Mouse (Mus musculus): ENCODE measurements around the gene Glg1. TPM values are rescaled to one million over a fixed set of nuclear protein-coding genes. Genes with fewer than 3 reads are reported as not detected.

Gene Glg1
- total and polyA plus RNA-seq, 3 experiments, result 40.1 to 98.0 (median 85.0) TPM

GRCm38 (mm10) chr8:111211180-111211579 lies 47.8 kb downstream of the Glg1 start:
- Histone ChIP-seq H3K27me3 (ENCODE audit: control insufficient read depth, insufficient read depth, low read length) (no peaks in the 10 kb centered on the region), H3K9ac (ENCODE audit: low read depth, low read length) (no peak overlapping the region), H3K4me1 (ENCODE audit: control insufficient read depth, insufficient read depth, low read length) (peaks cover 9% of the 10 kb centered on the region), H3K27ac (no peak overlapping the region), H3K36me3 (ENCODE audit: control insufficient read depth, insufficient read depth, low read length) (peaks cover 16% of the 10 kb centered on the region), H3K79me2 (replicated peaks; ENCODE audit: control insufficient read depth, insufficient read depth, low read length) (no peaks in the 10 kb centered on the region; the same call in 1 of the 2 replicates), H3K4me3 (no peak overlapping the region)
- intact Hi-C loops (cut with DNase I), result no loop called here
- no peak for DNase-seq
- 79% methylated on average over 2 of the region's 2 CpGs for WGBS
- no peak for TF ChIP-seq POLR2A (IDR thresholded peaks at IDR 0.05; ENCODE audit: insufficient read depth, low read depth, low read length)
- no peak for TF ChIP-seq EP300 (IDR thresholded peaks at IDR 0.05; ENCODE audit: insufficient read depth, low read depth, low read length)
- no peak for TF ChIP-seq CTCF (IDR thresholded peaks at IDR 0.05)

GRCm38 (mm10) chr8:111209874-111210273 lies 49.1 kb downstream of the Glg1 start:
- Histone ChIP-seq H3K9ac (ENCODE audit: low read depth, low read length) (no peak overlapping the region), H3K4me1 (ENCODE audit: control insufficient read depth, insufficient read depth, low read length) (peaks cover 9% of the 10 kb centered on the region), H3K4me3 (no peak overlapping the region), H3K27me3 (ENCODE audit: control insufficient read depth, insufficient read depth, low read length) (no peaks in the 10 kb centered on the region), H3K36me3 (ENCODE audit: control insufficient read depth, insufficient read depth, low read length) (peaks cover 19% of the 10 kb centered on the region), H3K27ac (no peak overlapping the region), H3K79me2 (replicated peaks; ENCODE audit: control insufficient read depth, insufficient read depth, low read length) (no peaks in the 10 kb centered on the region; the same call in 1 of the 2 replicates)
- intact Hi-C loops (cut with DNase I), result loop anchor here (5.0 kb wide), 1 partner anchor 37 kb away; no protein-coding TSS in a partner anchor
- TF ChIP-seq POLR2A (IDR thresholded peaks at IDR 0.05; ENCODE audit: insufficient read depth, low read depth, low read length) (no peak), CTCF (IDR thresholded peaks at IDR 0.05) (peak; percentile 22), EP300 (IDR thresholded peaks at IDR 0.05; ENCODE audit: insufficient read depth, low read depth, low read length) (no peak)
- DNase-seq, result no peak

GRCm38 (mm10) chr8:111206321-111206720 lies 52.7 kb downstream of the Glg1 start:
- peaks cover 9% of the 10 kb centered on the region for H3K4me1 ChIP-seq (ENCODE audit: control insufficient read depth, insufficient read depth, low read length)
- no peak overlapping the region for H3K4me3 ChIP-seq
- H3K27ac ChIP-seq, result peak overlapping the region; percentile 45
- no peak overlapping the region for H3K9ac ChIP-seq (ENCODE audit: low read depth, low read length)
- intact Hi-C loops (cut with DNase I), result loop anchor here (5.0 kb wide), 1 partner anchor 41 kb away; no protein-coding TSS in a partner anchor
- H3K27me3 ChIP-seq (ENCODE audit: control insufficient read depth, insufficient read depth, low read length), result no peaks in the 10 kb centered on the region
- no peak for DNase-seq
- 69% methylated on average over 6 of the region's 6 CpGs for WGBS
- H3K36me3 ChIP-seq (ENCODE audit: control insufficient read depth, insufficient read depth, low read length), result peaks cover 19% of the 10 kb centered on the region
- TF ChIP-seq CTCF (IDR thresholded peaks at IDR 0.05), result no peak
- TF ChIP-seq EP300 (IDR thresholded peaks at IDR 0.05; ENCODE audit: insufficient read depth, low read depth, low read length), result no peak
- no peak for TF ChIP-seq POLR2A (IDR thresholded peaks at IDR 0.05; ENCODE audit: insufficient read depth, low read depth, low read length)
- no peaks in the 10 kb centered on the region; the same call in 1 of the 2 replicates for H3K79me2 ChIP-seq (replicated peaks; ENCODE audit: control insufficient read depth, insufficient read depth, low read length)

GRCm38 (mm10) chr8:111205033-111205432 lies 54.0 kb downstream of the Glg1 start:
- H3K27ac ChIP-seq, result no peak overlapping the region
- H3K27me3 ChIP-seq (ENCODE audit: control insufficient read depth, insufficient read depth, low read length), result no peaks in the 10 kb centered on the region
- intact Hi-C loops (cut with DNase I), result loop anchor here (5.0 kb wide), 1 partner anchor 42 kb away; no protein-coding TSS in a partner anchor
- no peak for TF ChIP-seq CTCF (IDR thresholded peaks at IDR 0.05)
- TF ChIP-seq EP300 (IDR thresholded peaks at IDR 0.05; ENCODE audit: insufficient read depth, low read depth, low read length), result no peak
- no peak for TF ChIP-seq POLR2A (IDR thresholded peaks at IDR 0.05; ENCODE audit: insufficient read depth, low read depth, low read length)
- H3K36me3 ChIP-seq (ENCODE audit: control insufficient read depth, insufficient read depth, low read length), result peaks cover 11% of the 10 kb centered on the region; the same call in 1 of the 2 replicates
- H3K4me1 ChIP-seq (ENCODE audit: control insufficient read depth, insufficient read depth, low read length), result peaks cover 4% of the 10 kb centered on the region
- no peak for DNase-seq
- H3K4me3 ChIP-seq, result no peak overlapping the region
- no peaks in the 10 kb centered on the region; the same call in 1 of the 2 replicates for H3K79me2 ChIP-seq (replicated peaks; ENCODE audit: control insufficient read depth, insufficient read depth, low read length)
- WGBS, result 76% methylated on average over 6 of the region's 6 CpGs
- no peak overlapping the region for H3K9ac ChIP-seq (ENCODE audit: low read depth, low read length)

GRCm38 (mm10) chr8:111203341-111203740 lies 55.7 kb downstream of the Glg1 start:
- Histone ChIP-seq H3K27me3 (ENCODE audit: control insufficient read depth, insufficient read depth, low read length) (no peaks in the 10 kb centered on the region), H3K4me1 (ENCODE audit: control insufficient read depth, insufficient read depth, low read length) (peaks cover 4% of the 10 kb centered on the region), H3K9ac (ENCODE audit: low read depth, low read length) (no peak overlapping the region), H3K79me2 (replicated peaks; ENCODE audit: control insufficient read depth, insufficient read depth, low read length) (no peaks in the 10 kb centered on the region; the same call in 1 of the 2 replicates), H3K36me3 (ENCODE audit: control insufficient read depth, insufficient read depth, low read length) (peaks cover 9% of the 10 kb centered on the region; the same call in 1 of the 2 replicates), H3K4me3 (no peak overlapping the region), H3K27ac (no peak overlapping the region)
- 78% methylated on average over 2 of the region's 2 CpGs for WGBS
- no peak for DNase-seq
- TF ChIP-seq EP300 (IDR thresholded peaks at IDR 0.05; ENCODE audit: insufficient read depth, low read depth, low read length), result no peak
- TF ChIP-seq POLR2A (IDR thresholded peaks at IDR 0.05; ENCODE audit: insufficient read depth, low read depth, low read length), result no peak
- TF ChIP-seq CTCF (IDR thresholded peaks at IDR 0.05), result no peak
- intact Hi-C loops (cut with DNase I), result no loop called here

GRCm38 (mm10) chr8:111197966-111198365 lies 61.0 kb downstream of the Glg1 start:
- Histone ChIP-seq H3K79me2 (replicated peaks; ENCODE audit: control insufficient read depth, insufficient read depth, low read length) (no peaks in the 10 kb centered on the region; the same call in 1 of the 2 replicates), H3K4me3 (no peak overlapping the region), H3K27ac (no peak overlapping the region), H3K9ac (ENCODE audit: low read depth, low read length) (no peak overlapping the region), H3K27me3 (ENCODE audit: control insufficient read depth, insufficient read depth, low read length) (no peaks in the 10 kb centered on the region), H3K4me1 (ENCODE audit: control insufficient read depth, insufficient read depth, low read length) (peaks cover 1% of the 10 kb centered on the region), H3K36me3 (ENCODE audit: control insufficient read depth, insufficient read depth, low read length) (peaks cover 14% of the 10 kb centered on the region)
- intact Hi-C loops (cut with DNase I), result no loop called here
- 71% methylated on average over 3 of the region's 3 CpGs for WGBS
- no peak for DNase-seq
- TF ChIP-seq POLR2A (IDR thresholded peaks at IDR 0.05; ENCODE audit: insufficient read depth, low read depth, low read length), result no peak
- no peak for TF ChIP-seq CTCF (IDR thresholded peaks at IDR 0.05)
- no peak for TF ChIP-seq EP300 (IDR thresholded peaks at IDR 0.05; ENCODE audit: insufficient read depth, low read depth, low read length)

All from heart, adult 2 months (tissue).